Comparison of ENCODE assay signal across 11 mouse cellular contexts in the genomic region with DNA sequence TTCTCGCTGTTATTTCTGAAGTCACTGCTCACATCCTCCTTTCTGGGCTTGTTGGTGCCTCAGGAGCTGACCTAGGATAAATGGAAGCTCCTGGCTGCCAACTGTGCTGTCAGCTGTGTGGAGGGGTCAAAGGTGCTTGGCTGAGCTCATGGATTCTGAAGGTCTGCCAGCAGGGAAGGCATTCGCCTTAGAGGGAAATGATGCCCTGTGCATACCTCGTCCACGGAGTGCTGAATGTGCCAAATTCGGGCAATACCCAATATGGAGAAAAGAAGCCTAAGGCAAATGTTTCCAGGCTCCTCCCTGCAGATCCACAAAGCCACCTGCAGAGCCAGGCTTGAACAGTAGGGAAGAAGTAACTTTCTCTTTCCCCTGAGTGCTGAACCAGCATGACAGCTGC.
DNase-seq lines count a peak whose midpoint lies in the region; ATAC-seq and TF ChIP-seq lines count a peak whose summit lies in the region.
"Had no signal": no experiment of that assay in that cellular context is flagged by ENCODE, and none has a peak within 500 bp of the region (broad histone marks: within the 10 kb centered on the region; RNA-seq: fewer than 3 reads in every experiment).

No protein-coding gene starts in this region.

- 31% methylated on average over 5 of the region's 5 CpGs for WGBS in kidney, adult 2 months
- WGBS in kidney, embryonic 15.5 days = 62% methylated on average over 5 of the region's 5 CpGs
- 44% methylated on average over 5 of the region's 5 CpGs for WGBS in forebrain, embryonic 12.5 days

- peak; percentile 56 for DNase-seq in adrenal gland, postnatal 10 days
- no peak for DNase-seq in adrenal gland, adult 18-20 months (ENCODE audit: low spot score in 2 of 2)
- peak; percentile 86 for DNase-seq in kidney, adult 2 months
- DNase-seq in adrenal gland, postnatal 36 days = peak; percentile 30 to 35
- peak; percentile 71 to 78 for DNase-seq in kidney, postnatal 25 days
- no peak for DNase-seq in layer of hippocampus, adult 18-20 months (ENCODE audit: low spot score in 2 of 2)
- DNase-seq: liver, embryonic 13.5 days had no signal

- TF ChIP-seq CTCF in kidney, adult 2 months (conservative IDR thresholded peaks at IDR 0.05; ENCODE audit: insufficient read depth, insufficient read length, low read depth, low read length) = no peak

- H3K4me2 ChIP-seq in kidney, embryonic 15.5 days = no peak overlapping the region
- no peak overlapping the region for H3K4me2 ChIP-seq in forebrain, embryonic 12.5 days
- H3K4me2 ChIP-seq: liver, embryonic 13.5 days had no signal

- no peak overlapping the region for H3K9ac ChIP-seq in kidney, embryonic 15.5 days
- no peak overlapping the region for H3K9ac ChIP-seq in forebrain, embryonic 12.5 days
- H3K9ac ChIP-seq: liver, embryonic 13.5 days had no signal

- no peaks in the 10 kb centered on the region for H3K4me1 ChIP-seq in kidney, adult 2 months (ENCODE audit: control insufficient read depth, insufficient read depth, low read length)
- H3K4me1 ChIP-seq in kidney, embryonic 15.5 days = no peaks in the 10 kb centered on the region
- H3K4me1 ChIP-seq in forebrain, embryonic 12.5 days = 0 out of 2 replicates have a peak, but pooled peaks cover 3% of the 10 kb centered on the region
- H3K4me1 ChIP-seq: liver, embryonic 13.5 days had no signal

- no peaks in the 10 kb centered on the region for H3K9me3 ChIP-seq in kidney, embryonic 15.5 days (replicated peaks)
- no peaks in the 10 kb centered on the region for H3K9me3 ChIP-seq in forebrain, embryonic 12.5 days
- H3K9me3 ChIP-seq: liver, embryonic 13.5 days had no signal

- H3K4me3 ChIP-seq in kidney, adult 2 months (ENCODE audit: insufficient read depth, low read depth, low read length) = no peak overlapping the region
- no peak overlapping the region for H3K4me3 ChIP-seq in kidney, embryonic 15.5 days (replicated peaks)
- H3K4me3 ChIP-seq in forebrain, embryonic 12.5 days (replicated peaks) = no peak overlapping the region
- H3K4me3 ChIP-seq: liver, embryonic 13.5 days had no signal

- no peak for TF ChIP-seq POLR2A in kidney, adult 2 months (IDR thresholded peaks at IDR 0.05; ENCODE audit: low read depth, low read length)

- no peaks in the 10 kb centered on the region for H3K27me3 ChIP-seq in kidney, adult 2 months (replicated peaks; ENCODE audit: control insufficient read depth, insufficient read depth, low read length)
- H3K27me3 ChIP-seq in kidney, embryonic 15.5 days = no peaks in the 10 kb centered on the region
- no peaks in the 10 kb centered on the region for H3K27me3 ChIP-seq in forebrain, embryonic 12.5 days
- H3K27me3 ChIP-seq: liver, embryonic 13.5 days had no signal

- no peak overlapping the region for H3K27ac ChIP-seq in kidney, adult 2 months (ENCODE audit: insufficient read depth, low read depth, low read length)
- no peak overlapping the region for H3K27ac ChIP-seq in kidney, embryonic 15.5 days
- no peak overlapping the region for H3K27ac ChIP-seq in forebrain, embryonic 12.5 days
- H3K27ac ChIP-seq: liver, embryonic 13.5 days; macrophage had no signal

- no peak for ATAC-seq in kidney, embryonic 15.5 days (replicated peaks; ENCODE audit: low FRiP score)
- ATAC-seq in forebrain, embryonic 12.5 days (ENCODE audit: low FRiP score) = no peak
- ATAC-seq: hindbrain, embryonic 16.5 days had no signal

- H3K36me3 ChIP-seq in kidney, adult 2 months (ENCODE audit: control insufficient read depth, insufficient read depth, low read length) = no peaks in the 10 kb centered on the region
- H3K36me3 ChIP-seq in kidney, embryonic 15.5 days = no peaks in the 10 kb centered on the region
- H3K36me3 ChIP-seq in forebrain, embryonic 12.5 days (replicated peaks) = no peaks in the 10 kb centered on the region
- H3K36me3 ChIP-seq: liver, embryonic 13.5 days had no signal

Comparison
In these comparisons a context has a peak if more than half of its experiments do, and no peak if none do; other contexts are left out.
1. DNase-seq: peak in adrenal gland, postnatal 10 days (single experiment), kidney, adult 2 months (single experiment), adrenal gland, postnatal 36 days (2 of 2) and kidney, postnatal 25 days (2 of 2); none in adrenal gland, adult 18-20 months (0 of 2) and layer of hippocampus, adult 18-20 months (0 of 2).